Mouse (Mus musculus) right cerebral cortex, postnatal 10 days (tissue): ENCODE data around the gene Tnnt2.

Source experiments
- DNase-seq, 2 experiments: peaks; one replicate each; pipeline ENCODE4 v3.0.0; 2021; ENCODE audit warnings: low spot score in 2 of 2

The Tnnt2 gene

GRCm38 (mm10) chr1:135855344-135855687 is 19.2 kb downstream of the Tnnt2 start:
- DNase-seq = no peak

GRCm38 (mm10) chr1:135856070-135856469 is 19.9 kb downstream of the Tnnt2 start:
- no peak for DNase-seq

GRCm38 (mm10) chr1:135857137-135857775 is 21.1 kb downstream of the Tnnt2 start:
- no peak for DNase-seq

GRCm38 (mm10) chr1:135858533-135858932 is 22.4 kb downstream of the Tnnt2 start:
- no peak for DNase-seq

- no peak for DNase-seq
These were observed 24.9 kb downstream of the Tnnt2 start for GRCm38 (mm10) chr1:135861091-135861490.

GRCm38 (mm10) chr1:135861980-135862552 is 25.9 kb downstream of the Tnnt2 start:
- DNase-seq = no peak

- no peak for DNase-seq
These were observed 26.4 kb downstream of the Tnnt2 start for GRCm38 (mm10) chr1:135862561-135862960.

- no peak for DNase-seq
These were observed 27.7 kb downstream of the Tnnt2 start for GRCm38 (mm10) chr1:135863786-135864335.

- DNase-seq = no peak
These were observed 28.7 kb downstream of the Tnnt2 start for GRCm38 (mm10) chr1:135864830-135865229.

- peak; percentile 69 to 86 for DNase-seq
These were observed 29.5 kb downstream of the Tnnt2 start for GRCm38 (mm10) chr1:135865518-135866194.

GRCm38 (mm10) chr1:135868570-135868969 is 32.4 kb downstream of the Tnnt2 start:
- no peak for DNase-seq

- DNase-seq = no peak
These were observed 36.8 kb downstream of the Tnnt2 start for GRCm38 (mm10) chr1:135872991-135873390.

- DNase-seq = no peak
These were observed 41.1 kb downstream of the Tnnt2 start for GRCm38 (mm10) chr1:135877248-135877647.

- DNase-seq = peak; percentile 61 to 75
These were observed 46.4 kb downstream of the Tnnt2 start for GRCm38 (mm10) chr1:135882385-135883109.

GRCm38 (mm10) chr1:135889461-135890185 is 53.5 kb downstream of the Tnnt2 start:
- DNase-seq = no peak

GRCm38 (mm10) chr1:135891424-135892216 is 55.5 kb downstream of the Tnnt2 start:
- no peak for DNase-seq

- no peak for DNase-seq
These were observed 56.1 kb downstream of the Tnnt2 start for GRCm38 (mm10) chr1:135892233-135892632.

- DNase-seq = no peak
These were observed 56.6 kb downstream of the Tnnt2 start for GRCm38 (mm10) chr1:135892764-135893163.

GRCm38 (mm10) chr1:135893377-135893776 is 57.2 kb downstream of the Tnnt2 start:
- no peak for DNase-seq

GRCm38 (mm10) chr1:135895367-135895766 is 59.2 kb downstream of the Tnnt2 start:
- no peak for DNase-seq

- DNase-seq = no peak
These were observed 63.1 kb downstream of the Tnnt2 start for GRCm38 (mm10) chr1:135899295-135899694.
